Mouse (Mus musculus) ZHBTc4 (cell line): ENCODE results near the gene Mier2.
A peak's percentile ranks its signal among the peaks of the same experiment; 100 is the strongest.

Experiments used
- DNase-seq: peaks from one replicate; pipeline ENCODE4 v3.0.0-alpha.2; 2011; ENCODE audit warnings: low read depth, low spot score

Mier2 gene

DNA sequence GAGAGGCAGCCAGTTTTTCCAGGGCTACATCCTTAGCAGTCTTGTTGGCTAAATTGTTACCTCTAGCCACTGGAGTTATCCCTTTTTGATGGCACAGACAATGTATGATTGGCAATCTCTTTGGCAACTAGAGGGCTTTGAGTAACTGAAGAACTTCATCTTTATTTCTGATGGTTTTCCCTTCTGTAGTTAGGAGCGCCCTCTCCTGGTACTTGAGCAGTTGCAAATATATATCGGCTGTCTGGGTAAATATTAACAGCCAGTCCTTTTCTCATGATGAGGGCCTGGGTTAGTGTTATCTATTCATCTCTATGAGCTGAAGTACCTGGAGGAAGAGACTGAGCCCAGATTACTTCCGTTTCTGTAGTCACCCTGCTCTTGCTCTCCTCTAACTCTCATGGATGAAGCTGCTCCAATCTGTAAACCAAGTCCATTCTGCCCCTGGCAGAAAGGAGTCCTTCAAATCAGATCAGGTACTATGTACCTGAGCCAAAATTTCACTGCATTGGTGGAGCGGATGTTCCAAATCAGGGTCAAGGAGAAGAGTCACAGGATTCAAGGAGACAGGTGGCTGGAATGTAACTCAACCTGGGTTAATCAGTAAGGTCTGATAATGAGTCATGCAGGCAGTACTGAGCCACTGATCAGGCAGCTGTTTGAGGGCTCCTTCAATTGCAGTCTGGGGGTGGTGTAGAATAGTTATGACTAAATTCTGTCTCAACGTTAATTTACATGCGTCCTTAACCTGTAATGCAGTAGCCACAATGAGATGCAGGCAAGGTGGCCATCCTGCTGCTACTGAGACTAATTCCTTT is 52.0 kb downstream of the Mier2 start:
- peak; percentile 31 for DNase-seq

DNA sequence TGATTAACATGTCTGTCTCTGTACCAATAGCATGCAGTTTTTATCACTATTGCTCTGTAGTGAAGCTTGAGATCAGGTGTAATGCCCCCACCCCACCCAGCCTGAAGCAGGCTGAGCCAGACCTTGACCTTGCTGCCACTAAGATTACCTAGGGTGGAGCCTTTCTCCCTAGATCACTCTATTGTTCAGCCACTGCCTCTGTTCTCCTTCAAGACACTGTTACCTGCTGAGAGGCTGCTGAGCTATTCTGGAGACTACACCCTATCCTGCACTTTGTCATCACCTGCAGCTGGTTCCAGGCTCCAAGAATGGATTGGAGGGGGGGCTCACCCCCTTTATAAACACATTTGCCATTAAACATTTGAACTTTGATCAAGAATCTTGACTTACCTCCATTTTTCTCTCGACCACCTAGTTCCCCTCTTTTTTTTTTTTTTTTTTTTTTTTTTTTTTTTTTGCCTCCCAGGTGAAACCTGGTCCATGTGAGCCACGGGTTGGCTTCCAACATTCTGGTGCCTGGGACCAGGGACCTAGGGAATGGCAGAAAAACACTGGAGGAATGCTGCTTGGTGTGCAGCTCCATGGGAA is 58.2 kb downstream of the Mier2 start:
- DNase-seq = peak; percentile 77

DNA sequence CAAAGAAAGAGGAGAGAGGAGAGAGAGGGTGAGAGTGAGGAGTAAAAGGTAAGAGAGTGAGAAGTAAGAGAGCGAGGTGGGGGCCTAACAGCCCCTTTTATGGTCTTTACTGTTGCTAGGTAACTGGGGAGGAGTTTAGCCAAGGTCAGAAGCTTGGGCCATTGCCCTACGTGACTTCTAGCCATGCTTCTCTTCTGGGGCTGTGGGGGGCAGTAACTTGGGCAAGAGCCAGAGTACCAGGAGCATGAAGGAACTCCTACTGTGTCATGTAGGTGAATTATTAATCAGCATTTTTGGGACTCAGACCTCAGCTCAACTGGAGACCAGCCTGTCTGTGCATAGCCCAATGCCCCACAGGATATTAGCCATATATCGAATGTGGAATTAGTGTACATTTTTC is 59.1 kb downstream of the Mier2 start:
- no peak for DNase-seq
